Mouse (Mus musculus): ENCODE data around the gene Slc7a6.

- TF ChIP-seq POLR2A (IDR thresholded peaks at IDR 0.05; ENCODE audit: low read depth, low read length) (no peak), CTCF (IDR thresholded peaks at IDR 0.05; ENCODE audit: extremely low read depth, insufficient read depth, insufficient read length, insufficient replicate concordance) (no peak)
These were observed 30.7 kb upstream of the Slc7a6 start for GRCm38 (mm10) chr8:106137906-106138477.
